Mouse (Mus musculus): ENCODE data around the gene Gzma.

The Gzma gene

DNA sequence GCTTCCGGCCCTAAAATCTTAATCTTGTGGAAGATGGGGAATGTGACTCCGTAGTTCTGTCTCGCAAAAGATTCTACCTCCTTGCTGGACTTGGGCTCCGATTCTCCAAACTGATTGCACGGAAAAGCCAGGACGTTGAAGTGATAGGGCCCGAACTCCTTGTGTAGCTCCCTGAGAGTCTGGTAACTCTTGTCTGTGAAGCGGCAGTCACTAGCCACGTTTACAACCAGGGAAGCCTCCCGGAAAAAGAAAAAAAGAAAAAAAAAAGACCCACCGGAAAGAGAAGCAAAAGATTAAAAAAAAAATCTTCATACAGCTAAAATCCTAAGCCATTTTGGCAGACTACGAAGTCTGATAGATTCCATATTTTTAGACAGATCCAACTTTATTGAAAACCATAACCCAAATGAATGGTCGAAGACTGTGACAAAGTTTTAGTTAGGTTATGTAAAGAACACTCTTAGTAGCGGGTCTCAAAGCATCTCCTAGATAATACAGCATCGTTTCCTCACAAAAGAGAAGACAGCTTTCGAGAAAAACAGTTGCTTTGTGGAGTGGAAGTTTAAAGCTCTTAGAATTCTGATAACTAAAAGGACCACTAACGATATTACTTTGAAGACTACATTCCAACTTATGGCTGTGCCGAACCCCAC, 55.2 kb downstream of the Gzma start:
- DNase-seq = no peak

DNA sequence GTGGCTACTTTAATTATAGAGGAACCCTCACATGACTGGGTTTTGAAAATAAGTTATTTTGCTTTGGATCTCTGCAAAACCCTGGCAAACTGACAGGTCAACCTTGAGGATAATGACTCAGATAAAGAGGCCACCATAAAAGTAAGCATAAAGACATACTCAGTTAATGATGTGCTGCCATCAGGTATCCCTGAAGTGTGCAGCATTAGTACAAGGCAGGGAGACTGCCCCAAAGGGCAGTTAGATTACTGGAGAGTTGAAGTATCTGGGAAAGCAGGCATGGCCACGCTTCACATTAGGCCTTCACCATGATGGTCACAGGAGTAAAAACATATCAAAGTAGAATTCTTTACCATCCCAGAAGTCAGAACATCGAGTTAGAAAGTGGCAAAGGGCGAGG, 55.9 kb downstream of the Gzma start:
- no peak for DNase-seq
